Mouse (Mus musculus) testis, adult 10 weeks (tissue): ENCODE data around the gene Pex12. TPM values are rescaled to one million over a fixed set of nuclear protein-coding genes. Genes with fewer than 3 reads are reported as not detected.

Experiments
- polyA plus RNA-seq: library from polyadenylated mRNA; stranded (reverse); fragments of 350-450 nt; fragmentation: Illumina TruSeq; extraction: RNeasy Lipid Tissue Mini Kit (QIAGEN cat#74804); gene quantifications from one replicate; pipeline ENCODE4 v1.2.3, GENCODE M21; 2014; ENCODE audit warnings: low read depth, low replicate concordance

Pex12 gene
- 51.5 TPM for polyA plus RNA-seq

GRCm38 (mm10) chr11:83302526-83303251, at the start of gene Pex12:
TSS of gene Pex12 (minus strand) at chr11:83302586.

DNA sequence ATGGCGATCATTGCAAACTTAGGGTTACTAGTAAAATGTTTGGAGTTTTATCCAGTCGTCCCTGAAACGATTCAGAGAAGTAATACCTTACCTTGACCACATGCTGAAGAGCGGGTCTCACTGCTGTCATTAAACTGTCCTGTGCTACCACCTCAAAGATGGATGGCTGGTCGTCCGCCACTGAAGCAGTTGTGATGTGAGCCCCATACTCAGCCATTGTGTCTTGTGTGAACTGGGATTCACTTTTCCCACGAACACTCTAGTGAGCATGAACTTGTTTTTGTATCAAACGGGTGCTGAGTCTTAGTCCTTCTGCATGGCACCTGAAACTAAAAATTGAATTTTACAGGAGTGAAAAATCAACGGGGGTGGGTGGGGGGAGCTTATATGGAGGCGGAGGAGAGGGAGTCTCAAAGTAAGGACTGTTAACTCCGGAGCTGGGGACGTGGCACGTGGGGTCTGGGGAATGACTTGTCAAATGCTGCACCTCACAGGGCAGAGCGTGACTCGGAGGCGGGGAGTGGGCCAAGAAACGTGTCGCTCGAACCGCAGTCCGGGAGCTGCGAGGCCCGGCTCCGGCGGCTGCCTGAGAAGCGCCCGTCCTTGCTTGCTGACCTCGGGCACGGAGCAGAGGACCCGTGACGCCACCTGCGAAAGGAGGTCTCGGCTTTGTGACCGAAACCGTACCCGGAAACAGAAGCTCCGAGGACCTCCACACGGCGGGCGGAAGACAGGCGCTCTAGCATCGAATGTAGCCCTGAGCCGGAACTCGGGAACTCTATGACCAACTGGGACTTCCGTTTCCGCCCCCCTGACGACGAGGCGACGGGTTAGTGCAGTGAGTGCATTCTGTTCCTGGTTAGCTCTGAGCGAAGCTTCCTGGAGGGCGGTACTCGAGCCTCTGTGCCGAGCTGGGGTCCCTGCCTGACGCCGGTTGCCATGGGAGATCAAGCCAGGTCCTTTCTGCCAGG, 3.9 kb downstream of the Pex12 start, which contains the start of gene Ap2b1:
Gene Ap2b1 (plus strand): TSS at position 800 of the 971 bp plus-strand sequence.

DNA sequence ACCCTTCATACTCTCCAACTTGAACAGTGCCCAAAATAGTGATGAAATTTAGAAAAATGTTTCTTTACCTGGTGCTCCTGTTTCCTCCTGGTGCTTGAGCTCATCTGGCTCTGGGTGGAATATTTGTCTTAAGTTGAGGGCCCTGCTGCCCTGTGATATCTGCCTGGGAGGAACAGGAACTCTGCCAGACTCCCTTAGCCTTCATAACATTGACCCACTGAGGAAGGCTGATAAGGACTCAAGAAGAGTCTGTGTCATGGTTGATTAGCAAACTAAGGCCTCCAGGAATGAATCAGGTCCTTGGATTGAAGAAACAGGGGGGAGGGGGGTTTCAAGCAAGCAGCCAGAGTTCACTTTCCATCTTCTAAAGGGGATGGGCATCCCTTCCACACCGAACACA, 15.8 kb downstream of the Pex12 start, which contains the start of gene Slfn14:
Gene Slfn14 (minus strand): TSS at position 161 of the 400 bp plus-strand sequence.

Other genes starting within 250 kb of the Pex12 start
- 0.88 TPM for gene Slfn2, start 237.5 kb downstream of the Pex12 start, polyA plus RNA-seq
- 0.14 TPM for gene Slfn1, start 185.7 kb downstream of the Pex12 start, polyA plus RNA-seq
- 0.14 TPM for gene Slfn4, start 127.4 kb downstream of the Pex12 start, polyA plus RNA-seq
- 2.0 TPM for gene Slfn3, start 111.3 kb downstream of the Pex12 start, polyA plus RNA-seq
- 0.10 TPM for gene Slfn14, start 15.9 kb downstream of the Pex12 start, polyA plus RNA-seq
- gene Ap2b1, start 3.6 kb downstream of the Pex12 start, polyA plus RNA-seq: 450 TPM
- gene Rasl10b, start 106.6 kb upstream of the Pex12 start, polyA plus RNA-seq: 0.08 TPM
- not detected for gene Gas2l2, start 126.9 kb upstream of the Pex12 start, polyA plus RNA-seq
- gene 1700020L24Rik, start 135.1 kb upstream of the Pex12 start, polyA plus RNA-seq: 3.0 TPM
- 0.18 TPM for gene Mmp28, start 160.5 kb upstream of the Pex12 start, polyA plus RNA-seq
- 156 TPM for gene Taf15, start 170.5 kb upstream of the Pex12 start, polyA plus RNA-seq
- gene Heatr9, start 219.6 kb upstream of the Pex12 start, polyA plus RNA-seq: 30.0 TPM
- 0.52 TPM for gene Ccl5, start 227.9 kb upstream of the Pex12 start, polyA plus RNA-seq